Mouse (Mus musculus) cerebellum, adult 2 months (tissue): ENCODE data around the gene Ltbp3. TPM values are rescaled to one million over a fixed set of nuclear protein-coding genes. Genes with fewer than 3 reads are reported as not detected.

ENCODE experiments used
- DNase-seq, 2 experiments: peaks; one replicate each; pipeline ENCODE4 v3.0.0; 2021
- H3K27ac ChIP-seq: fragments of 200-500 bp; 2 replicates; pipeline ENCODE4 v1.5.1; 2012; ENCODE audit warnings: low read length, control low read depth, inconsistent platforms; ENCODE audit not compliant: insufficient read depth
- H3K27me3 ChIP-seq: fragments of 200-500 bp; 2 replicates; pipeline ENCODE4 v1.6.1; 2012; ENCODE audit warnings: inconsistent platforms, mild to moderate bottlenecking, low read length, moderate library complexity; ENCODE audit not compliant: control insufficient read depth, insufficient read depth
- H3K4me1 ChIP-seq: fragments of 200-500 bp; 2 replicates; pipeline ENCODE4 v1.6.1; 2011; ENCODE audit warnings: low read length; ENCODE audit not compliant: control insufficient read depth, insufficient read depth
- H3K4me3 ChIP-seq: fragments of 200-500 bp; replicated peaks from 2 replicates; pipeline ENCODE3; 2011; ENCODE audit warnings: mild to moderate bottlenecking, low read depth, low read length, control low read depth; ENCODE audit not compliant: insufficient read depth
- CTCF ChIP-seq: fragments of 200-500 bp; IDR thresholded peaks from 2 replicates; pipeline ENCODE4 v1.5.1; 2011; ENCODE audit warnings: low read depth, mild to moderate bottlenecking, control low read depth, low read length, moderate library complexity, borderline replicate concordance; ENCODE audit not compliant: insufficient read depth
- POLR2A ChIP-seq: fragments of 200-500 bp; IDR thresholded peaks from 2 replicates; pipeline ENCODE4 v1.6.1; 2011; ENCODE audit warnings: low read length, control low read depth, borderline replicate concordance; ENCODE audit not compliant: insufficient read depth
- WGBS: fragments of 180-500 bp; shearing (Covaris S2); methylation state at CpG from one replicate; pipeline ENCODE4 v1.1.7; 2018; 5-methylcytosine and 5-hydroxymethylcytosine counted together
- polyA plus RNA-seq: library from polyadenylated mRNA; depleted of rRNA; stranded (reverse); fragments of >200 nt; gene quantifications from 2 replicates; pipeline ENCODE4 v1.2.3, GENCODE M21; 2012

Ltbp3 gene
- polyA plus RNA-seq, 1 experiment = 165 TPM

DNA sequence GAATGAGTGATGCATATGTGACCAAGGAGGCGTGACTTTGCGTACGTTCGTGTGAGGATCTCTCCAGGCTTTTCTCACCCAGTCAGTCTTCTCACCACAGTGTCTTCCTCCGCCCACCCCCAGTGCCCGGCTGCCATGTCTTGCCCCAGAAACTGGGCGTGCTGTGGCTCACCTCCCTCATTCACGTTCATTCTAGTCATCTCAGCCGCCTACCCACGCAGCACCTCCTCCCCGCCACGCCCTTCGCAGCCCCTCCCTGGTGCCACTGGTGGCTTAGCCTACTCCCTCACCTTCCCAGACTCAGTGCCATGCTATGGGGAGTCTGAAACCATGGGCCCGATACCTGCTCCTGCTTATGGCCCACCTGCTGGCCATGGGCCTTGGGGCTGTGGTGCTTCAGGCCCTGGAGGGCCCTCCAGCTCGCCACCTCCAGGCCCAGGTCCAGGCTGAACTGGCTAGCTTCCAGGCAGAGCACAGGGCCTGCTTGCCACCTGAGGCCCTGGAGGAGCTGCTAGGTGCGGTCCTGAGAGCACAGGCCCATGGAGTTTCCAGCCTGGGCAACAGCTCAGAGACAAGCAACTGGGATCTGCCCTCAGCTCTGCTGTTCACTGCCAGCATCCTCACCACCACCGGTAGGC is 36.4 kb upstream of the Ltbp3 start, which contains the start of gene Kcnk7:
Gene Kcnk7, plus strand, starts transcription at position 205 of the 638 bp plus-strand sequence.
- DNase-seq = no peak
- no peak for TF ChIP-seq POLR2A
- TF ChIP-seq CTCF = no peak
- 69% methylated on average over 17 of the region's 17 CpGs for WGBS
- no peaks in the 10 kb centered on the region for H3K4me1 ChIP-seq
- no peak within 1 kb of the TSS for H3K4me3 ChIP-seq
- H3K27me3 ChIP-seq = no peaks in the 10 kb centered on the region
- no peak within 1 kb of the TSS for H3K27ac ChIP-seq

DNA sequence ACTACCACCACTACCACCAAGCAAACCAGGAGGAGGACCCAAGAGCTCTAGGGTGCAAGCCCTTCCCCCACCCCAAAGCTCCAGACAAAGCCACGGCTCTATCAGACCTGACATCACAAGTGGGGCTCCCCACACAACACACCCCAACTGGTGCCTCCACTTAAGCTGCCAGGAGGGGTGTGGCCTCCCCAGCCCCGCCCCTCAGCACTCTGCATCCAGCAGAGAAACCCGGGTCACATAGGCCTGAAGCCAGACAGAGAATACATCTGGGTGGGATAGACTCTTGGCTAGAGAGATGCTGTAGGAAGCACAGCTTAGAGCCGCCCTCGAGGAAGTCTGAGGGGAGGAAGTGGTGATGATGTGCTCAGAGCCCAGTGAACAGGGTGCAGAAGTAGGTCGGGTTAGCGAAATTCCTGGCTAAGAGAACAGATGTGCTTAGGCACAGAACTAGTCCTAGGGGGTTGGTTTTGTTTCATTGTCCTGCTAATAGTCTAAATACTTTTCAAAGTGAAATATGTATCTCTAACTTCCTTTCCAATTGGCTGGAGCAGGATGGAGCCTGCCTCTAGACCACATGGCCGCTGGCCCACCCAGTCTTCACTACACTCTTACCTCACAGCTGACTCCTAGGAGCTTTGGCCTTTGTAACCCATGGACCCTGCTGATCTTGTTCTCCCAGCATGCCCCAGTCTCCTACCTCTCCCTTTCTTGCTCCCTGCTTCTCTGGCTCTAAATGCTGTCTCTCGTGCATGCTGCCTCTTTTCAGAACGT is 35.7 kb upstream of the Ltbp3 start:
- Histone ChIP-seq H3K27me3 (no peaks in the 10 kb centered on the region), H3K4me1 (no peaks in the 10 kb centered on the region), H3K27ac (no peak overlapping the region), H3K4me3 (no peak overlapping the region)
- WGBS = 43% methylated on average over 10 of the region's 10 CpGs
- no peak for DNase-seq
- no peak for TF ChIP-seq POLR2A
- TF ChIP-seq CTCF = no peak

DNA sequence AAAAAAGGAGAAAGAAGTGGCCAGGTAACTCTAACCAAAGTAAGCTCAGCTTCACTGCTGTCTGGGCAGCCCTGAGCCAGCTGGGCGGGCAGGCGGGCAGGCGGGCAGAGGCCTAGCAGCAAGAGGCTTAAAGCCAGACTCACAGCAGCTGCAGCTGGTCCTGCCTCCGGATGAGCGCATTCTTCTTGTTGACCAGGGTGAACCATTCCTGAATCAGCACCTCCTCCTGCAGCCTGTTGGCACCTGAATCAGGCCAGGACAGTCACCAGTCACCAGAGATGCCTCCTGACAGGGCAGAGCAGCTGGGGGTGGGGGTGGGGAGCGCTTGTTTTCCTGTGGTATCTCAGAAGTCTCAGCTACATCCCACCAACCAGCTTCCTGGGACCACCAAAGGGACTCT is 30.6 kb upstream of the Ltbp3 start:
- no peak for DNase-seq
- H3K27ac ChIP-seq = no peak overlapping the region
- no peak overlapping the region for H3K4me3 ChIP-seq
- WGBS = 55% methylated on average over 6 of the region's 6 CpGs
- TF ChIP-seq POLR2A (no peak), CTCF (no peak)
- H3K27me3 ChIP-seq = no peaks in the 10 kb centered on the region
- H3K4me1 ChIP-seq = peaks cover 5% of the 10 kb centered on the region; the same call in 1 of the 2 replicates

DNA sequence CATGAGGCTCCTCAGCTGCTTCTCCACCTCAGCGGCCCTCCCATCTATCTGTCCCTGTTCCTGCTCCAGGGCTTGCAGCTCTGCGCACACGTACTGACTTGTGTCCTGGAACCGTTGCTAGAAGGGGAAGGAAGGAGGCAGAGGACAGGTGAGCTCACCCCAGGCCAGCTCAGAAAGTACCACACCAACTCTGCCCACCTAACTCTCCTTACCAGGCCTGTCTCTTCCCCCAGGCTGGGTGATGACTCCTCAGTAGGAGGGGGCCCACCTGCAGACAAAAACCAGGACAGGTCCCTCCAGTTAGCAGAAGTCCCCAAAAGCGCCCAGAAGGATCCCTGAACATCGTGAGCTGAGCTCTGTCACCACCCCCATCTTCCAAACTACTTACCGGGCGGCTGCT is 30.1 kb upstream of the Ltbp3 start:
- peaks cover 5% of the 10 kb centered on the region; the same call in 1 of the 2 replicates for H3K4me1 ChIP-seq
- DNase-seq = no peak
- TF ChIP-seq CTCF (no peak), POLR2A (no peak)
- no peak overlapping the region for H3K4me3 ChIP-seq
- no peaks in the 10 kb centered on the region for H3K27me3 ChIP-seq
- H3K27ac ChIP-seq = no peak overlapping the region
- 87% methylated on average over 8 of the region's 8 CpGs for WGBS

DNA sequence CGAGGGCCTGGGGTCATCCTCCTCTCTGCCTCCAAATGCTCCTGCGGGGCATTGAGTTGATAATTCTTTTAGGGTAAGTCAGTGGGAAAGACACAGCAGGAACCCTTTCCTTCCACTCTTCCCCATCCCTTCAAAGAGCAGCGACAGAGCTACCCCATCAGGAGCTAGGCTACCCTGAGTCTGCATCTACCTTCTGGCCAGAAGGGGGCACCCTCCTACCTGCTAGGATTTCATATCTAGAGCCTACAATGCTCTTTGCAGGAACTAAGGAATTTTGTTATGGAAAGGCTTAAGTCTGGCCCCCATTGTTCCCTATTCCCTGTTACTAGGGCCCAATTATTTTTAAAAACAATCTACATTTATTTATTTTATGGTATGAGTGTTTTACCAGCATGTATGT is 29.5 kb upstream of the Ltbp3 start:
- Histone ChIP-seq H3K27me3 (no peaks in the 10 kb centered on the region), H3K4me1 (peaks cover 5% of the 10 kb centered on the region; the same call in 1 of the 2 replicates), H3K4me3 (no peak overlapping the region), H3K27ac (no peak overlapping the region)
- DNase-seq = peak; percentile 70 to 76
- 11% methylated on average over 3 of the region's 3 CpGs for WGBS
- TF ChIP-seq POLR2A = no peak
- peak; percentile 85 for TF ChIP-seq CTCF

DNA sequence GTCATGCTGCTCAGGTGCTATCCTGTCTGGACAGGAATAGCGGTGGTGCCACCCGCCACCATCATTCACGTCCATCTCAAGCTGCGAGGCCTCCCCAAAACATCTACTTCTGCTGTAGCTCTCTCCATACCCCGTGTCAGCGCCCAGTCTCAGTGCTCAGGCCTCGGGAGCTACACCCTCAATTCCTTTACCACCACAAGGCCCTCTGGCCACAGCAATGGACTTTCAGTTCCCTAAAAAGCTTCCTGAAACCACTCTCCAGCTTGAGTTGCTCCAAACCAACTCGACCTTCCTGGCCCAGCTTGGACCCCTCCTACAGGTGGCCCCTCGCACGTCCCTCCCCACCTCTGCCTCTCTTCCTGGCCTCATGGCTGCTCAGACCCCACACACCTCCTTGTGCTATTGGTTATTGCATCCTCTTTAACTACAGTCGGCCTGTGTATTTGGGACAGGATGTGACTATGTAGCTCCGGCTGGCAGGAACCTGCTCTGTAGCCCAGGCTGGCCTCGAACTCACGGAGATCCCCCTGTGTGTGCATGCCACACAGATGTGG is 28.7 kb upstream of the Ltbp3 start:
- peaks cover 8% of the 10 kb centered on the region for H3K4me1 ChIP-seq
- no peak overlapping the region for H3K4me3 ChIP-seq
- H3K27me3 ChIP-seq = no peaks in the 10 kb centered on the region
- no peak for DNase-seq
- no peak for TF ChIP-seq POLR2A
- TF ChIP-seq CTCF = no peak
- H3K27ac ChIP-seq = no peak overlapping the region
- WGBS = 93% methylated on average over 14 of the region's 14 CpGs

DNA sequence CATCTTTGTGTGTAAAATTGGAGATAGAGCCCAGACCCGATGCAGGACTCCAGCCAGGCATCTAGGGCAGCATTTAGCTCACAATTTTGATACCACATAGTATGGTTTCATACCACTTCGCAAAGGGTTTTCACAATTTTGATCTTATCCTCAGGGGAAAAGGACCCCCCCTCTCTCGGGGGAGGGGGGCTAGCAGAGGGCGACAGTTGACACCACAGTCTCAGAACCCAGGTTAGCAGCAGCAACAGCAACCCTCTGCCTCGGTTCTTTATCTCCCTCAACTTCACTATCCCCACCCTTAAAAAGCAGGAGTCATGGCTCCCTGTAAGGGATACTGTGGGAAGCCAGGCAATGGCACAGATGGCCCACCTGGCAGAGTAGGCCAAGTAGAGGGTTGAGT is 27.4 kb upstream of the Ltbp3 start:
- no peak for DNase-seq
- TF ChIP-seq POLR2A = no peak
- TF ChIP-seq CTCF = no peak
- H3K27me3 ChIP-seq = no peaks in the 10 kb centered on the region
- H3K27ac ChIP-seq = no peak overlapping the region
- peaks cover 9% of the 10 kb centered on the region for H3K4me1 ChIP-seq
- H3K4me3 ChIP-seq = no peak overlapping the region
- WGBS = 70% methylated on average over 5 of the region's 5 CpGs
